Mouse (Mus musculus) lung, postnatal 0 days (tissue): ENCODE measurements at regions not wholly inside any gene's neighbourhood (a gene's known extent, or its start where the extent isn't known, plus 50 kb on each side); places are given as distances from the start of the nearest gene placed in this dataset.

Experiments
- CTCF ChIP-seq: IDR thresholded peaks from 2 replicates; pipeline ENCODE4 v1.5.1; 2016; ENCODE audit warnings: antibody characterized with exemption, mild to moderate bottlenecking
- EP300 ChIP-seq: IDR thresholded peaks from 2 replicates; pipeline ENCODE4 v1.6.1; 2016; ENCODE audit warnings: antibody characterized with exemption, mild to moderate bottlenecking, control low read depth

DNA sequence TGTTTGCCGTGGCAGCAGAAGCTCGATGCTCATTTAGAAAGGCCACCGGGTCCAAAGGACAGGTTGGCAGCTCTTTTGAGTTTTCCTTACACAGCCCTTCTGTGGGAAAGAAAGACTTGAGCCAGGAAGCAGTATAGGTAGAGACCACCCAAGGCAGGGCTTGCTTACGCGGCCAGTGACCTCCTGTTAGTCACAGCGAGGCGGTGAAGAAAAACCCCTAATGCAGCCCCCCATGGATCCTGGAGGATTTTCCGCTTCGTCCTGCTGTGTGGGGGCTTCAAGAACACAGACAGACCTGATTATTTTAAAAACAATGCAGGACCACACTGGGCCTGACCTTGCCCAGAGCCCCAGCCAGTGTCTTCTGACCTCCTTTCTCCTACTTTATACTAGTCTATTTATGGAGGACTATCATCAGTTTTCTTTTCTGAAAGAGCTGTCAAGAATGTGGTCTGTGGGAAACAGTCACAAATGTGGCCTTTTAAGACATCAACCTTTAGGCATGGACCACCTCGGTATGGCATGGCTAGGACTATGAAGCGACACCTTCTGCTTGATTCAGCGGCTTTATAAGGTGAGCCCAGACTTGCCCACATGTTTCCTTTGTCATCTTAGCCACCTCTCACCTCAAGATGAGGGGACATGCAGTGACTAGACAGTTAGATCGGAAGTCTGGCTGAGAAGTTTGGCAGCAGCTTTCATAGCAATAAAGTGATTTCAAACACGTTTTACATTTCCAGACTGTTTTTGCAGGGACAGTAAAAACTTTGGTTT lies 274.3 kb downstream of the 1700129C05Rik start:
- TF ChIP-seq CTCF (no peak), EP300 (no peak)
